Mouse (Mus musculus): Measurements from ENCODE around the gene F13a1.

DNA sequence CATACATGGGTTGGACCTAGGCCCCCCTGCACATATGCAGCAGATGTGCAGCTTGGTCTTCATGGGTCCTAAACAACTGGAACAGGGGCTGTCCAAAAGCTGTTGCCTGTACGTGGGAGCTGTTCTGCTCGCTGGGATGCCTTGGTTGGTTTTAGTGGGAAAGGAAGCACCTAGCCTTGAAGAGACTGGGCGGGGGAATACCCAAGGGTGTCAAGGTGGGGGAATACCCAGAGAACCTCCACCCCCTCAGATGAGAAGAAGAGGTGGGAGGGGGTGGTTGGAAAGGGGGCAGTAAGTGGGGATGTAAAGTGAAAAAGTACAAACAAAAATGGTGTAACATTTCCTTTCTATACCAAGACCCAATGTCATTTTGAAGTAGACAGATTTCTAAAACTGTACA, 95.1 kb downstream of the F13a1 start:
- TF ChIP-seq CTCF (IDR thresholded peaks at IDR 0.05; ENCODE audit: borderline replicate concordance, control insufficient read depth, extremely low read depth, insufficient read depth, low read length, poor library complexity) = no peak
- no peak for TF ChIP-seq POLR2A (IDR thresholded peaks at IDR 0.05; ENCODE audit: control insufficient read depth, extremely low read depth, insufficient read depth, low read length, poor library complexity)

Data from thymus, adult 2 months (tissue).